Mouse (Mus musculus) midbrain, embryonic 12.5 days (tissue): ENCODE data around the gene Tyw5. TPM values are rescaled to one million over a fixed set of nuclear protein-coding genes. Genes with fewer than 3 reads are reported as not detected.
A peak's percentile ranks its signal among the peaks of the same experiment; 100 is the strongest.

ENCODE experiments used
- ATAC-seq: fragments of 200-750 bp; cut with Nextera tagmentation; 2 replicates; pipeline ENCODE4 v1.8.0; 2017; ENCODE audit warnings: low read depth, moderate TSS enrichment, moderate library complexity; ENCODE audit not compliant: low FRiP score
- H3K27ac ChIP-seq: fragments of 300-500 bp; sonication (generic); replicated peaks from 2 replicates; pipeline ENCODE4 v1.5.1; 2016; ENCODE audit warnings: mild to moderate bottlenecking
- H3K27me3 ChIP-seq: fragments of 300-500 bp; sonication (generic); 2 replicates; pipeline ENCODE4 v1.6.1; 2016; ENCODE audit warnings: mild to moderate bottlenecking
- H3K36me3 ChIP-seq: fragments of 300-500 bp; sonication (generic); 2 replicates; pipeline ENCODE4 v1.6.1; 2016
- H3K4me1 ChIP-seq: fragments of 300-500 bp; sonication (generic); 2 replicates; pipeline ENCODE4 v1.6.1; 2016
- H3K4me2 ChIP-seq: fragments of 300-500 bp; sonication (generic); replicated peaks from 2 replicates; pipeline ENCODE4 v1.6.1; 2016; ENCODE audit warnings: mild to moderate bottlenecking, moderate library complexity
- H3K4me3 ChIP-seq: fragments of 300-500 bp; sonication (generic); 2 replicates; pipeline ENCODE4 v1.5.1; 2016; ENCODE audit warnings: mild to moderate bottlenecking
- H3K9ac ChIP-seq: fragments of 300-500 bp; sonication (generic); replicated peaks from 2 replicates; pipeline ENCODE4 v1.6.1; 2016; ENCODE audit warnings: mild to moderate bottlenecking, moderate library complexity
- H3K9me3 ChIP-seq: fragments of 300-500 bp; sonication (generic); 2 replicates; pipeline ENCODE4 v1.6.1; 2016; ENCODE audit warnings: mild to moderate bottlenecking
- WGBS: fragments of 180-500 bp; shearing (Covaris S2); methylation state at CpG from one replicate; pipeline ENCODE4 v1.1.7; 2016; 5-methylcytosine and 5-hydroxymethylcytosine counted together
- polyA plus RNA-seq: library from polyadenylated mRNA; unstranded; fragments of >200 nt; fragmentation: Nextera tagmentation; extraction: Ambion mirVana; gene quantifications from 2 replicates; pipeline ENCODE4 v1.2.1, GENCODE M21; 2016

Gene Tyw5
- polyA plus RNA-seq, 1 experiment from 2014 or later: 30.0 TPM

DNA sequence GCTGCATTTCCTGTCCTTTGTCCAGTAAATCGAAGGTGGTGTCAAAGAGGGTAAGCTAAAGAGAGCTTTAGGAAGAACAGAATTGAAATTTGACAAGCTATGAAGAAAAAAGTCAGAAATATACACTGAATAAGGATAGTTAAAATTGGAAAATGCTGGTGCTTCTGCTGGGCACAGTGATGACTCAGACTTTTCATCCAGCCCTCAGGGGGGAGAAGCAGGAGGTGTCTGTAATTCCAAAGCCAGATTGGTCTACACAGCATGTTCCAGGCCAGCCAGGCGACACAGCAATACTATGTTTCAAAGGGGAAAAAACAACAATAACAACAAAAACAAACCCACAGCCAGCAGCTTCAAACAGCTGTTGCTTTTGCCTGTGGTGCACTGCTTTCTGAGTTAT lies 6.5 kb upstream of the Tyw5 start:
- no peaks in the 10 kb centered on the region for H3K9me3 ChIP-seq
- no peak overlapping the region for H3K4me2 ChIP-seq
- no peak for ATAC-seq
- H3K9ac ChIP-seq: no peak overlapping the region
- peaks cover 8% of the 10 kb centered on the region; the same call in 1 of the 2 replicates for H3K4me1 ChIP-seq
- H3K27me3 ChIP-seq: no peaks in the 10 kb centered on the region
- WGBS: 86% methylated on average over 2 of the region's 2 CpGs
- H3K4me3 ChIP-seq: no peak overlapping the region
- H3K27ac ChIP-seq: no peak overlapping the region
- H3K36me3 ChIP-seq: peaks cover 43% of the 10 kb centered on the region

DNA sequence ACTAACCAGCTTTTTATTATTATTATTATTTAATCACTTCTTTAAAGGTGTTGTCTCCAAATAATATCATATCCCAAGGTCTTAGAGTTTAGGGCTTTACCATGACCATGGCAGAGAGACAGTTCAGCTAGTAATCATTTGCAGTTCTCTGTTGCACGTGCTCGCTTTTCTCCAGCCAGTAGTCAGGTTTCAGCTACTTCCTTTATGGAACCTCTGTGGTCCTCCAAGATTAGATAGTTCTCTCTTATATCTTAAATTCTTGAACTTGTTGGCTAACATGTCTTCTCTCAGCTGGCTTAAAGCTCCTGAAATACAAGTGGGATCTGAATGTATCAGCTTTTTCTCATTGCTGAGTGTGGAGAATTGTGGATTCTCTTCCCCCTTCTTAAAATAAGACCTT lies 2.1 kb upstream of the Tyw5 start:
- WGBS: 93% methylated on average over 2 of the region's 2 CpGs
- peaks cover 20% of the 10 kb centered on the region for H3K4me1 ChIP-seq
- no peaks in the 10 kb centered on the region for H3K27me3 ChIP-seq
- H3K27ac ChIP-seq: no peak overlapping the region
- H3K9ac ChIP-seq: no peak overlapping the region
- H3K4me2 ChIP-seq: no peak overlapping the region
- H3K36me3 ChIP-seq: peaks cover 19% of the 10 kb centered on the region
- H3K9me3 ChIP-seq: no peaks in the 10 kb centered on the region
- no peak for ATAC-seq
- H3K4me3 ChIP-seq: no peak overlapping the region

DNA sequence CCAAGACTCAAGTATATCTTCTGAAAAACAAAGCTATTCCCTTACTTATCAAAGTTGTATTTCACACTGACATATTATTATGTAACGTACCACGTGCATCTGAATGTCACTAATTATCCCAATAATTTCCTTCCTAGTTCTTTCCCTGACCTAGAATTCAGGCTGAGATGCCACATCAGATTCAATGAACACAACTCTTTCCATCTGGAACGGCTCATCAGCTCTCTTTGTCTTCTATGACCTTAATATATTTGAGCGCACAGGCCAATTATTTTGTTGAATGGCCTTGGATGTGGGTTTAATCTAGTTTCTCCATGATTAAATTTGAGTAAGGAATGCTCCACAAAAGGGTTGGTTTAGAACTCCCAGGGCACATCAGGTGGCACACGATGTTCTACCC lies 4.8 kb downstream of the Tyw5 start:
- no peak overlapping the region for H3K27ac ChIP-seq
- WGBS: 94% methylated on average over 5 of the region's 5 CpGs
- peaks cover 2% of the 10 kb centered on the region; the same call in 1 of the 2 replicates for H3K4me1 ChIP-seq
- no peak overlapping the region for H3K4me2 ChIP-seq
- H3K36me3 ChIP-seq: peaks cover 21% of the 10 kb centered on the region
- H3K9ac ChIP-seq: no peak overlapping the region
- H3K27me3 ChIP-seq: no peaks in the 10 kb centered on the region
- no peaks in the 10 kb centered on the region for H3K9me3 ChIP-seq
- ATAC-seq: no peak
- no peak overlapping the region for H3K4me3 ChIP-seq

DNA sequence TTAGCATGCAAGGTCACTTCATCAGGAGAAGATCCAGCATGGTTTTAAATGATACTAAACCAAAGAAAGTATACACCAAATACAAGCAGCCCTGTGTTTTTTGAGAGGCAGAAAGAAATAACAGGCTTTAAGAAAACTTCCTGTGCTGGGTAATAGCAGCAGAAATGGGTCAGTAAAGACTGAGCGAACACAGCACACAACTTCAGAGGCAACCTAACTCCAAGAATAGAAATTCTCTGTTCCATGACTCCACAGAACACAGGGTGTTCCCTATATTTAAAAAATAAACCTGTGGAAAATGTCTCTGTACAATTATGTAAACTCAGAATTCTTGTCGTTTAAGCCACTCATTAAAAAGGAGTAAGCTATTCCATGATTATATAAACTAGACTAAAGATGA lies 6.0 kb downstream of the Tyw5 start:
- Histone ChIP-seq H3K27ac (no peak overlapping the region), H3K4me2 (no peak overlapping the region), H3K4me3 (no peak overlapping the region), H3K36me3 (peaks cover 29% of the 10 kb centered on the region), H3K9ac (no peak overlapping the region), H3K27me3 (no peaks in the 10 kb centered on the region), H3K4me1 (peaks cover 2% of the 10 kb centered on the region; the same call in 1 of the 2 replicates), H3K9me3 (no peaks in the 10 kb centered on the region)
- no peak for ATAC-seq
- 94% methylated on average over 2 of the region's 2 CpGs for WGBS

DNA sequence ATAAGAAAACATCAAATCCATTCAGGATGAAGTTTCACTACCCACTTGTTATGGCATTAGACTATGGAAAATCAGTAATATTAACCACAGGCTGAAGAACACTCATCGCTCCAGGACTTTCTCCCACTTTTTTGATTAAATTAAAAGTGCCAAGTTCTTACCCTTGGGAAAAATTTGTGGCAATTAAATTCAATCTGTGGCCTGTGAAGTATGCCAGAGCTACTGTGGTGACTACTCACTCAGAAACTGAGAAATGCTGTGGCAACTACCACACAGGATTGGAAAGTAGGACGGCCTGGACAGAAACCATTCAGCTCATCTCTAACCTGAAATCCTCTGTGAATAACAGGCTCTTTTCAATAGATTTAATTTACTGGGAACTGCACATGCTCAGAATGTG lies 6.6 kb downstream of the Tyw5 start:
- no peak for ATAC-seq
- H3K36me3 ChIP-seq: peaks cover 32% of the 10 kb centered on the region
- no peak overlapping the region for H3K4me3 ChIP-seq
- H3K4me2 ChIP-seq: no peak overlapping the region
- 92% methylated on average over 2 of the region's 2 CpGs for WGBS
- no peaks in the 10 kb centered on the region for H3K9me3 ChIP-seq
- no peak overlapping the region for H3K9ac ChIP-seq
- no peaks in the 10 kb centered on the region for H3K4me1 ChIP-seq
- H3K27me3 ChIP-seq: no peaks in the 10 kb centered on the region
- no peak overlapping the region for H3K27ac ChIP-seq

DNA sequence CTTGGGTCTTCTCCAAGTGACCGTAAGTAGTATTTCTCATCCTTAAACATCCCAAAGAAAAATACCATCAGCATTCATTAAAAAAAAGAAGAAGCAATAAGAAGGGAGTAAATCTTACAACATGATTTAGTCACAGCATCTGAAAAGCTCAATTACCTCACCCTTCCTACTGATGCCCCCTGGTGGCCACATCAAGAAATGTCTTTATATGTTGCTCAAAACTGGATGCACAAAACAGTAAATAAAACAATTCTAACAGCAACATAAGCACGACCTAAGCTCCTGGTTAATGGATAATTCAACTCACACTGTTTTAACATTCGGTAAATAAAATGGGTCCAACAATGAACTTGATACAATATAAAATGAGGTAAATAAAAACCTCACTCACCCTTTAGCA lies 12.8 kb downstream of the Tyw5 start:
- Histone ChIP-seq H3K9me3 (no peaks in the 10 kb centered on the region), H3K4me1 (no peaks in the 10 kb centered on the region), H3K4me3 (no peak overlapping the region), H3K9ac (no peak overlapping the region), H3K36me3 (peaks cover 48% of the 10 kb centered on the region), H3K4me2 (no peak overlapping the region), H3K27ac (no peak overlapping the region), H3K27me3 (no peaks in the 10 kb centered on the region)
- ATAC-seq: no peak
- whole genome bisulfite sequencing: 72% methylated on average over 3 of the region's 3 CpGs

DNA sequence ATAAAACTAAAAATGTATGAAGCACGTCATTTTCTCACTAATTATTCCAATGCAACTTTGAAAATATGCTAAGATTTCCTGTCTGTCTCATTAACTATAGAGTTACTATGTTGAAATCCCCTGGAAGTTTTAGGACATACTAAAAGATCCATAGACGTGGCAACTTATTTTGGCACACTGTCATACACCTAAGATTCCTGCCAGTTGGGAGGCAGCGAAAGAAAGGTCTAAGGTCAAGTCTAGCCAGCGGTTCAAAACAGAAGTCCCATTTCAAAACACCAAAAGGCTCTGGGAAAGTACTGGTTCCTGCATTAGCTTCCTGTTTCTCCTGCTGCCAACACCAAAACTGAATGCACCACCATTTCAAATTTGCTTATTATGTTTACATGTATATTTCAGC lies 14.5 kb downstream of the Tyw5 start:
- Histone ChIP-seq H3K9ac (no peak overlapping the region), H3K4me1 (no peaks in the 10 kb centered on the region; the same call in 1 of the 2 replicates), H3K9me3 (no peaks in the 10 kb centered on the region), H3K27ac (no peak overlapping the region), H3K27me3 (no peaks in the 10 kb centered on the region), H3K36me3 (peaks cover 41% of the 10 kb centered on the region), H3K4me2 (no peak overlapping the region), H3K4me3 (no peak overlapping the region)
- no peak for ATAC-seq
- WGBS: 90% methylated on average over 4 of the region's 4 CpGs

DNA sequence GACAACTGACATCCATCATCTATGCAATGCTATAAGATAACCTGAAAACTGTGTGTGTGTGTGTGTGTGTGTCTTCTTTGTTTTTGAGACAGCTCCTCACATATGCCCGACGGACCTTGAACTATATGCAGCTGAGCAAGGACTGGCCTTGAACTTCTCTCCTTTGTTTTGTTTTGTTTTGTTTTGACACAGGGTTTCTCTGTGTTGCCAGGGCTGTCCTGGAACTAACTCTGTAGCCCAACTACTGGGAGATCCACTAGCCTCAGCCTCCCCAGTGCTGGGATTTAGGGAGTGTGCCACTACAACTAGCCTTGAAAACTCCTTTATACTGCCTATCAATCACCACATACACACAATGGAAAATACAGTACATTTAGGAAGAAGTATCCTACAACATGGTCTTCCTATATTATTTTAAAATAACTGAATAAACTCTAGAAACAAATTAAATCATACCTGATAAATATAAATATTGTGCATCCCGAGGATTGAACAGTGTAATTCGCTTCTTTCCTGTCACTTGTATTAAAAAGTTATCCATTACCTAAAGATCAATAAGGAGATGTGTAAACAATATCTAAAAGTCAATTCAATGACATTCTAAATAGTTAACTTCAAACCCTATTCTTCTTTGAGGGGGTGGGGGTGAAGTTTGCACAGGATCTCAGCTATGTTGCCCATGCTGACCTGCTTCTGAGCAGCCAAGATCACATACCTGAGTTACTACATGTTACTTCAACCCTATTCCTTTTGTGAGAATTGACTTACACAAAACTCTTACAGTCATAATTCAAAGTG lies 15.7 kb downstream of the Tyw5 start:
- H3K27me3 ChIP-seq: no peaks in the 10 kb centered on the region
- 89% methylated on average over 4 of the region's 4 CpGs for WGBS
- no peak overlapping the region for H3K4me3 ChIP-seq
- no peak overlapping the region for H3K9ac ChIP-seq
- H3K4me2 ChIP-seq: no peak overlapping the region
- H3K4me1 ChIP-seq: no peaks in the 10 kb centered on the region; the same call in 1 of the 2 replicates
- H3K27ac ChIP-seq: no peak overlapping the region
- H3K9me3 ChIP-seq: no peaks in the 10 kb centered on the region
- peaks cover 33% of the 10 kb centered on the region for H3K36me3 ChIP-seq
- no peak for ATAC-seq

DNA sequence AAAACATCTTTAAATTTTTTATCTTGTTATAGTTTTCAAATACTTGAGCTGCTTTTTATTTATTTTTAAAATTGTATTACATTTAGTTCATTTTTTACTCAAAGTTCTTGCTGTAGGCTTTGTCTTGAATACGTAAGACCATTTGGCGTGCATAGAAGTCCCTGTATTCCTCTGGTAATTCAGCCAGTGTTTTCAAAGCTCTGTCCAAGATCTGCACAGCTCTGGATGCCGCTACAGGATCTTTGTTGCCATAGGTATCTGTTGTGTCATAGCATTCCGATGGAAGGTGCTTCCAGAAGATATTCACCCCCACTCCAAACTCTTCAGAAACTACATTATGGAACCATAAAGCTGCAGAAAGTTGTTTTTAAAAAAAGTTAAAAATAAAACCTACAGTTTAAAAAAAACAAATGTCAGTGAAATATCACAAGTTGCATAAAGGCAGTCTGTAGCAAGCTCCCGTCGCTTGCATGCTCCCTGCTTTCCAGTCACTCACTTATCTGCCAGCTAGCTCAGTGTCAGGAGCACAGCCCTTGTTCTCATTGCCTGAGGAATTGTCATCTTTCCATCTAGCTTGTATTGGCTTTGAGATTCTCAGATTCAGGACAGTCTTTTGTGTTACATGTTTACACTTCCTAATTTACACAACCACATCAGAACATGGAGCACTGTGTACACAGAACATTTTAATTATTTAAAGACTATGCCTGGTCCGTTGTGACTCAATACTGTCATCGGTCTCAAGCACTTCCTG lies 18.3 kb downstream of the Tyw5 start:
- no peak overlapping the region for H3K9ac ChIP-seq
- H3K4me1 ChIP-seq: no peaks in the 10 kb centered on the region; the same call in 1 of the 2 replicates
- no peak overlapping the region for H3K4me3 ChIP-seq
- H3K27ac ChIP-seq: no peak overlapping the region
- 88% methylated on average over 8 of the region's 8 CpGs for WGBS
- no peak overlapping the region for H3K4me2 ChIP-seq
- no peak for ATAC-seq
- H3K36me3 ChIP-seq: peaks cover 19% of the 10 kb centered on the region
- H3K27me3 ChIP-seq: no peaks in the 10 kb centered on the region
- H3K9me3 ChIP-seq: no peaks in the 10 kb centered on the region

DNA sequence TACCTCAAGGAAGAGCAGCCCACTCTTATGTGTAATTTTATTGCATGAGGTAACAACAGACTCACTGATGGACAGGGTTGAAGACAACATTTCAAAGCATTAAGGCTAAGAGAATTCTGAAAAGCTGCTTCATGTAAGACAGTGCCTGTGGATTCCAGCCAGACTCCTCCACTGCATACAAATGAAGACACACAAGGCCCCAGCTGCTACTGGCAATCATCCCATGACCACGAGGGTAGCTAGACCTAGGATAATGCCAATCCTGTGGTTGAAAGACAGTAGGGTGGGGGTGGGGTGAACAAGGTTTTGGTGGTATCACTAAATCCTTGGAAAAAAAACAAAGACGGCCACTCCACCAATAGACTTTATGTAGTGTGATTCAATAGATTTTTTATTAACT lies 19.0 kb downstream of the Tyw5 start:
- no peak overlapping the region for H3K4me2 ChIP-seq
- H3K27me3 ChIP-seq: no peaks in the 10 kb centered on the region
- peak; percentile 78 for ATAC-seq
- no peak overlapping the region for H3K27ac ChIP-seq
- no peak overlapping the region for H3K9ac ChIP-seq
- H3K4me3 ChIP-seq: no peak overlapping the region
- H3K36me3 ChIP-seq: peaks cover 12% of the 10 kb centered on the region
- H3K4me1 ChIP-seq: no peaks in the 10 kb centered on the region; the same call in 1 of the 2 replicates
- no peaks in the 10 kb centered on the region for H3K9me3 ChIP-seq
- 57% methylated on average over 2 of the region's 2 CpGs for WGBS

DNA sequence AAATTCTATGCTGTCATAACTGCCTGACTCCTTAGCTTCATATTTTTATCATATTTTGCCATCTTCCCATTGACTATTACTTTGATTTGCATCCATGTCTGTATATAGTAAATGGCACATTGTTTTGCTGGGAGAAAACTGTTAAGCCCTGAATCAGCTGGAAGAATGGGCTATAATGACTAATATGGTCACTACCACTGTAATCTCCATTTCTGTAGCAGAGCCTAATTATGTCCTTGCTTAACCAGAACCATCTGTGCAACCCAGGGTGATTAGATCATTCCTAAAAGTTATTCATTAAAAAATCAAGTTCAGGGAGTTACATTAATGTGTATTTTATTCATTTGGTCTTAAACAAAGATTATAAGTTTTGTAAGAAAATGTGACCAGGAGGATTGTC lies 20.4 kb downstream of the Tyw5 start:
- H3K9ac ChIP-seq: no peak overlapping the region
- no peak overlapping the region for H3K27ac ChIP-seq
- no peak overlapping the region for H3K4me2 ChIP-seq
- H3K4me1 ChIP-seq: no peaks in the 10 kb centered on the region; the same call in 1 of the 2 replicates
- peaks cover 9% of the 10 kb centered on the region; the same call in 1 of the 2 replicates for H3K36me3 ChIP-seq
- ATAC-seq: no peak
- H3K27me3 ChIP-seq: no peaks in the 10 kb centered on the region
- no peaks in the 10 kb centered on the region for H3K9me3 ChIP-seq
- no peak overlapping the region for H3K4me3 ChIP-seq
